Mouse (Mus musculus): Measurements from ENCODE around the gene Fabp7.

Fabp7 gene

DNA sequence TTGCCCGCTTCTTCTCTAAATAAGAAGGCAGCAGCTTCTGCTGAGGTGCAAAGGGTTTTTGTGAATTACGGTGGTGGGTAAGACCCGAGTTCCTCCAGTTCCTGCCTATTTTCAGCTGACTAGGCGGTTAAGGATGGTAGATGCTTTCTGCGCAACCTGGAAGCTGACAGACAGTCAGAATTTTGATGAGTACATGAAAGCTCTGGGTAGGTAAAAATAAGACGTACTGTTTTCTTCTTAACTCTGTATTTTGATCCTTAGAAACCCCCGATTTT, at the start of gene Fabp7:
Gene Fabp7, plus strand, starts transcription at position 6 of the 275 bp plus-strand sequence.
- in situ Hi-C loops (cut with MboI, MseI): loop anchor here (5.0 kb wide), 1 partner anchor 38 kb away; no protein-coding TSS in a partner anchor

DNA sequence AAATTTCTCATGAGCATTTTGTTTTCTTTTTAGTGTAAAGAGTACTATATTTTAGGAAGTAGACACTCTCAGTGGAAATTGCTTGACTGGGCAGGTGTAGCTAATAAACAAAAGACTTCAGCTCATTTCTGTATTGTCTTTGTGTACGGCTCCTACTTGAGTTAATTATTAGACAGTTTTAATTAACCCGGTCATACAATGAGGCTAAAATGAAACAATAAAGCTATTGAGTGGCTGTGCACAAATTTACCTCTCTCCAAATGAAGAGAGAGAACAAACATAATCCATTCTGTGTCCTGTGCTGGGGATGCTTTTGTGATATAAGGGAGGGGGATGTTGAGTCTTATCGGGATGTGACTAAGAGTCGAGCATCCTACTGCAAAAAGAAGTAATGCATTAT, 43.9 kb upstream of the Fabp7 start:
- in situ Hi-C loops (cut with MboI, MseI): no loop called here

DNA sequence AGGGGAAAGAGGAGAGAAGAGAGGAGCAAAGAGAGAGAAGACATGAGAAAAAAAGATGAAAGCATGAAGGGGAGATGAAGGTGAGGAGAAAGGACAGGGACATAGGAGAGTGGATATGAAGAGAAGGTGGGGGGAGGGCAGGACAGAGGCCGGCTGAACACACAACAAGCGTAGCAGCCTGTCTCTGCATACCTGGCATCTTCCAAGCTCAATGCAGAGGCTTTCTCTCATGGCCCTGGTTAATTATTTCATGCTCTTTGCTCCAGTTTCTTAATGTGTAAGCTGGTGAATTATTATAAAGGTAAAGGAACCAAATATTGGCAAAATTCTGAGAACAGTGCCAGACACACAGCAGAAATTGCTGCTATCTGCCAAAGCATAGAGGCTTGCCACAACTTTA, 43.3 kb upstream of the Fabp7 start:
- in situ Hi-C loops (cut with MboI, MseI): no loop called here

DNA sequence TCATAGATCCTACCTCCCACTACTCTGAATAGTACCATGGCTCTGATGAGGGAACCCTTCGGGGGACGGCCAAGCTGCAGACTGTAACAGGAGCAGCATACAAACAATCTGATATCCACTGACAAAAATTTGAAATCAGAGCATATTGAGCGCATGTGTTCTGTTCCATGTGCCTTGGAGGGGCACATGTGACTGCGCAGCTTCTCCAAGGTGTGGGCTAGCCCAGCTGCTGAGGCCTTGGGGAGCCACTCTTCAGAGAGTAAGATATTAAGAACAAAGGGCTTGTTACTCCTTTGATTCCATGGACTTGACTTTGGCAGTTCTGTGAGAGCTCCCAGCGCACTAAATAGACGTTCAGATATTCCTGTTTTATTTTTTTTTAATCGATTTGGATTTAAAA, 41.6 kb upstream of the Fabp7 start:
- in situ Hi-C loops (cut with MboI, MseI): no loop called here

DNA sequence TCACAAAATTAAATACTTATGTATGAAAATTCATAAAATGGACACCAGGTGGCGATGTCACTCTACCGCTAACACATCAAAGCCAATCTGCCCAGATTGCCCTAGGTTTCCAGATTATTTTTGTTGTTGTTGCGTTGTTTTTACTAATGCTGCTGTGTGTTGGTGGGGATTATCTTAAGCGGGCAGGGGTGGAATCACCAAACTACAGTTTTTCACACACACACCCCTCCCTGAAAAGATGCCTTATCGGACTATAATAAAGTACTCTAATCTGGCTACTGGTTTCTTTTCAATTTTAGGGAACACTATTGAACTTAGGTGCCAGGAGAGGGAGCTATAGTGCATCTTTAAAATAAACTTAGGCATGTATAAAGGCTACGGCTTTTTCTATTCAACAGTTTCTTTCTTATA, 41.1 kb upstream of the Fabp7 start:
- in situ Hi-C loops (cut with MboI, MseI): no loop called here

DNA sequence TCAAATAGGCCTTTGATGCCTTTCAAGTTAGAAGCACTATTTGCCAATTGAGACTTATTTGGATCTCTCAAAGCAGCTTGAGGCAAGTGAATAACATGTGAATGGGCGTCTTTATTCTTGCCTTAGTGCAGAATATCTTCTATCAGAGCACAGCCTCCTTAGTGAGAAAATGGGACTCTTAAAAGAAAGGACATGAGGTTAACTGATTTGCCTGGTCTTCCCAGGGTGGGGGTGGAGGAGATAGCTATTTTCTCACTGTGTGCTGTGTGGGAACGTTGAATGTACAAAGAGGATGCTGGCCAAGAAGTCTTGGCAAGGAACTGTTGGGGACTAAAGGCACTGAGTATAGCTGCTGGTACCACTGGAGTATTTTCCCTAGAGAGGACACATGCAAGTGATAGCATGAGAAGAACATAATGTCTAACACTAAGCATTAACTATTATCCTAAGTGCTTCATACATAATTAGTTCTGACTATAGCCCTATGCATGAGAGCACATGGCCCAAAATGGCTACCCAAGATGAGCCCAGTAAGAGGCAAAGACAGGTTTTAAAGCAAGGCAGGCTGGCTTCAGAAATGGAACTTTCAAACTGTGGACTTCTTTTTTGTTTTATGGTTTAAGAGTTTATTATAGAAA, 40.4 kb upstream of the Fabp7 start:
- in situ Hi-C loops (cut with MboI, MseI): no loop called here

DNA sequence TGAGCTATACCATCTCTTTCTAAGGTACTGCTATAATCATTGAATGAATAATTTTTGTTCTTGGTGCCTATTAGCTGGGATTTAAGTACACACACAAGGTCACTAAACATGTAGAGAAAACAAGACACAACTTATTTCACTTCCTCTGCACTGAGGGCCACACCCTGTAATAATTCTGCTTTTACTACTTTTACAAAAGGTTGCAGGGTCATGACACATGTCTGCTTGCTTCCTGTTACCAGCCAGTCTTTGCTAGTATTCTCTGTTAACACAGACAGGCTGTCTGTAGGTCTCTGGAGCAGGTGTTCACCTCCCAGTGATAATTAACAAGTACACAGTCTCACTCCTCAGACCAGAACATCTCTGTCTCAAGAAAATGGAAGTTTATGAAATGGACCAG, 39.2 kb upstream of the Fabp7 start:
- in situ Hi-C loops (cut with MboI, MseI): loop anchor here (5.0 kb wide), 2 partner anchors 42 to 97 kb away; no protein-coding TSS in a partner anchor

DNA sequence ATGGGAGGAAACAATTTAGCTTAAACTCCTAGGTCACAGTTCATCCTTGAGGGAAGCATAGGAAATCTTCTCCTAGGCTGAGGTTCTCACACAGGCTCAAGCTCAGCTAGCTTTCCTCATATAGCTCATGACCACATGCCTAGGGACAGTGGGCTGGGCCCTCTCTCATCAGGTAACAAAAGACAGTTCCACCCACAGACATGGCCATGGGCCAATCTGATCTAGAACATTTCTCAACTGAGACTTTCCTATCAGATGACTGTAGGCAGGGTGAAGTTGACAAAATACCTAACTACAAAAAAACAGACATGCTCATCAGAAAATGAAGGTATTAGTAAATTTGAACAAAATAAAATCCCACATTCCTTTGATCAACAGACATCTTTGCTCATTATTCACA, 37.6 kb upstream of the Fabp7 start:
- in situ Hi-C loops (cut with MboI, MseI): loop anchor here (5.0 kb wide), 2 partner anchors 40 to 95 kb away; no protein-coding TSS in a partner anchor

DNA sequence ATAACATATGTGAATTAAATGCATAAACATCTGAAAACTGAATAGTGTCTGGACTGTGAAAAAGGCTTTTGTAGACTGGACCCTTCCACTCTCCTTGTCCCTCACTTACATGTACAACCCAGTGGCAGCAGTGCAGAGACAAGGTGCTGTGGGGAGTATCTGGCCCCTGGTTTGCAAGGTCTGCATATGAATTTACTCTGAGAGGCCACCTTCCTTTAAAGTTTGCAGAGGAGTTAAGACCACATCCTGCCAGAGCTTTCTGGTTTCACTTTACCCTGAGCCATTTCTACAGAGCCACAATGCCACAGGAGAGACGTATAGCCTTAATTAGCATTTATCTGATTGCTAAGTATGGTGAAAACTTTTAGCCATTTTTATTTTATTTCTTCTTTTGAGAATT, 31.3 kb upstream of the Fabp7 start:
- in situ Hi-C loops (cut with MboI, MseI): no loop called here

DNA sequence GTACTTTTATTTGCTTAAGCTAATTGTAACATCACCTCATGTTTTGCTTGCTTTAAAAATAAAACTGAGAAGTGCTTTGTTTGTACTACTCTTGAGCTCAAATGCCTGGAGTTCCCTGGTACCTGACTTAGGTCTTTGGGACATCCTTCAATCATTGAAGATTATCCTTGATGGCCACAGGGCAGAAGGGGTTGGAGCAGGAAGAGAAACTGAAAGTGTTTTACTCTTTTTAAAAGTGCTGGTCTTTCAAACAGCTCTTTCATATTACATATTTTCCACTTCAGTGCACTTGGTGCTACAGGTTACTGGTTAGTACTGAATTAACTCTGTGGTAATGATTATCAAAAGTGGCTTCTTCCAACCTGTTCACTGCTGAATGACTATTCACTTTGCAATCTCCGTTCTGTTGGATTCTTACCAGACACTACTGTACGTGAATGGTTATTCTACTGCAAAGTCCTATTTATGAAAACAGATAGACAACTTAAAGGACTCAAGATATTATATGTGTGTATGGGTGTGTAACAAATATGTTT, 29.4 kb upstream of the Fabp7 start:
- in situ Hi-C loops (cut with MboI, MseI): no loop called here

DNA sequence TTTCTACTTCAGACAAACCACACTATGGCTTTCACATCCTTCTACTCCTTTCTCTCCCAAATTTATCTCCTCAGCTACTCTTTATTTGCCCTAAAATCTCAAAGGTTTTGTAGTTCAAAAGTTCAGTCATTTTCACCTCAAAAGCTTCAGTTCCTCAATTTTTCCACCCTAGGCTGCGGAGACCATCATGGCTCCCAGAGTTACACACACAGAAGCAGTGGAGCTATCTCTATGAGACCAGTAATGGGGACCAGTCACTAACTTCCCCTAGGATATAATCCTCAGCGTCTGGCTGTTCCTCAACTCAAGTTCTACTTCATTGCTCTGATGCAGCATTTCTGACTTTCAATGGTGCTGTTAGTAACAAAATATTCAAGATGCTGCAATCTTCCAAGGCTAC, 25.7 kb upstream of the Fabp7 start:
- in situ Hi-C loops (cut with MboI, MseI): no loop called here

DNA sequence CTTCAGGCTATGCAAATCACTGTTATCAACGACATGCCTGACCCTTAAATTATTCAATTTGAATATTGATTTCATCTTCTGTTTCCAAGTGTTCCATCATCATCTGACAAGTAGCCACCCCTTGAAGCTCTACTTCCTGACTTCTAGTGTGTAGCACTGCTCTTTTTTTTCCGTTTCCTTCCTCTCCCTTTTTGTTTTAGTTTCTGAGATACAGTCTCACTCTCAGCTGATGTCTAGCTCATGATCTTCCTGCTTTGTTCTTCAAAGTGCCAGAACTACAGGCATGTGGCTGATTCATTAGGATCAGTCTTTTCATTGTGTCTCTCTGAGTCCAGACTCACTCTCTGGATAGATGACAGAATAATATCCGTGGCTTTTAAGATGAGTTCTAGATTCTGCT, 24.0 kb upstream of the Fabp7 start:
- in situ Hi-C loops (cut with MboI, MseI): no loop called here

DNA sequence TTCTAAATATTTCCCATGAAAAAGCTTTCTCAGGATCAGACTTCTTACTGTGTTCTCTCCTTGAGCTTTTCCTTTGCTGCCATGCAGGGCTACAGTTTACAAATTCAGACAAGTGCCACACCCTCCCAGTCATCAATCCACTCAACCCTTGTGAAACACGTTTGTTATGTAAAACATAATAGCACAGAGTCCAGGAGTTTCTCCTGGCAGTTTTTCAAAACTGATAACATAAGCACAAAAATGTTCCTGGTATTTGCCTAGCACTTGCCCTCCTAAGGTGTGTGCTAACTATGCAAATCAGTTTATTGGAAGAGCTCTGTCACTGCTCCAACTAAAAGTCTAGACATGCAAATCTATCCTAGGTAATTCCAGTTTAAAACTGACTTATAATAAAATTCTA, 21.6 kb upstream of the Fabp7 start:
- in situ Hi-C loops (cut with MboI, MseI): no loop called here

DNA sequence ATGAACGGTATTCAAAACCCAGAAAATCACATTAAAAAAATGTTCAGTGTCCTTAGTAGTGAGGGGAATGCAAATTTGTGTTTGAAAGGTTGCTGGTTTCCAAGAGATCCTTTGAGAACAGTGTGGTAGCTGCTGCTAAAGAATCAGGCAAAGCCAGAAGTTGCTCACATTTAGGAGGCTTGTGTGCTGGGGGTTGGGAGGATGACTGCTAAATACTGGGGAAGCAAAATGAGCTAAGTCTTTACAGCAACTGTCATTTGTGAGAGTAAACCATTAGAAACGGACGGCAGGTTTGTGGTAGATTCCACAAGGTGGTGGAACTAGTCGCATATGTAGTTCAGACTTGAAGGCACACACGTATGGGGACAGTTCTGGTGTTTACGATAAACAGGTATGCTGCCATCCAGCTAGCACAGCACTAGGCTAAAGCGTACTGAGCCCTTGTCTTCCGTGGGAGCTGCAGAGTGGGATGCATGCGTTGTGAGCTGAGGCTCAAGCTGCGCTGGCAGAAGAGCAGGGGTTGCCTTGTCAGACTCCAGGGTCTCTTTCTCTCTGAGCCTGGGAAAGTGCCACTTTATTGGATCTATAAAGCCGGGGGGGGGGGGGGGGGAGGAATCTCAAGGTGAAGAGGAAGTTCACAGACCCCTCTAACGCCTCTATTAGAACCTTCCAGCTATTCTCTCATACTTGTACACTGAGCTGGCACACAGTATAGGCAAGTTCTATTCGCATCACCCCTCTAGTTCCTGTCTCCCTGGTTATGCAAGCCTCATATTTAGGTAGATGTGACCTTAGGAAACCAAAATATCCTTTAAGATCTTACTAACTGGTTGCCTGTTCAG, 1.2 kb upstream of the Fabp7 start:
- in situ Hi-C loops (cut with MboI, MseI): no loop called here

DNA sequence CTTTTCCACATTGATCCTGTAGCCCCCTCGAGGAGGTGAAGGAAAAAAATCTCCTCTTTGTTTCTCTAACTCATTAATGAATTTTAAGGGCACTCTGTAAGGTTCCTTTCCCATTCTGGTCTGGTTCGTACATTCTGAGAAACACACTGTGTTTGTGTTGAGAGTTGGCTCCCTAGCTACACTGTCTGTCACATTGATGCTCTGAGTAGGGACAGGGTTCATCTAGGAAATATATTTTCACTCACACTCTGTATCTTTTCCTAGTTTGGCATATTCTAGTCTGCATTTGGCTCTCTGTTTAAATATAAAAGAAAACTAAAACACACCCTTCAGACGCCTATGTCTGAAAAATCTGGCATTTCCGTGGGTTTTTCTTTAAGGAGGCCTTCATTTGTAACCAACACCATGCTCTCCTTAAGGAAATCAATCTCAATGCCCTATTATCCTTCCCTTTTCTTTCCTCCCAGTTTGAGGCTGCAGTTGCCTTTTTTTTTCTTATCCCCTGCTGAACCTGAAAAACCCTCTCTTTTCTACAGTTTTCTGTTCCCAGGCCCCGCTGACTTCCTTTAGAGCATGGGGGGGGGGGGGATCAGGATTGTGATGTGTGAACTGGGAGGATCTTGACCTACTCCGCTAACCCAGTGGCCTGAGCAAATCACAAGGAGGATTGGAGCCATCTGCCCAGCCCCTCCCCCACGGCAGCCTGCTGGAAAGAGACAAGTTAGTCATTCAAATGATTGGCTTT, 378 bp upstream of the Fabp7 start:
- in situ Hi-C loops (cut with MboI, MseI): no loop called here

DNA sequence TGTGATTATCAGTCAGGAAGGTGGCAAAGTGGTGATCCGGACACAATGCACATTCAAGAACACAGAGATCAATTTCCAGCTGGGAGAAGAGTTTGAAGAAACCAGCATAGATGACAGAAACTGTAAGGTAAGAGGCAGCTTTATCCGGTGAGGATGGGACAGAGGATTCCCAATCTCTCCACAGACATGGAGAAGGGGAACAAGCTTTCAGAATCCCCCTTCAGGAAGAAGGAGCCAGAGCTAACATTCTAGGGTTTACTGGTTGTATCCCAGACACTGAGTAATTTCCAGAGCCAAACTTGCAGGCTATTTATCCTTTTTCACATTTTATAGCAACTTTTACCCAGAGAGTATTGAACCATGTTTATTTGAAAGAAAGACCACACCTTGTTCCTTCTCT, 871 bp downstream of the Fabp7 start:
- in situ Hi-C loops (cut with MboI, MseI): loop anchor here (5.0 kb wide), 1 partner anchor 38 kb away; no protein-coding TSS in a partner anchor

DNA sequence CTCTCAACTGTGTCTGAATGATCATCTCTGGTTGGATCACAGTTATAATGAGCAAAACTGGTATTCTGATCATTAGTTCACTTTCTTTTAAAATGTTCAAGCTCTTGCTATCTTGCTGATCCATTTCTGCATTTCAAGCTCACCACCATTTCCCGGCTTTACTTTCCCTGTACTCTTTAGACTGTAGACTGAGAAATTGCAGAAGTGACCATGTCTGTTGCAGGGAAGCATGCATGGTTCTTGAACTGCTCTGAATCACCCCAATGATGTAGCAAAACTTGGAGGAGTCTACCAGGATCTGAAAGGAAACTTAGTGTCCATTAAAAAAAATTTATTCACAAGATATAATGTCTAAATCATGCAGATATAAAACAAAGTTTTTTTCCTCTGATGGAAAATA, 8.3 kb downstream of the Fabp7 start:
- in situ Hi-C loops (cut with MboI, MseI): no loop called here

DNA sequence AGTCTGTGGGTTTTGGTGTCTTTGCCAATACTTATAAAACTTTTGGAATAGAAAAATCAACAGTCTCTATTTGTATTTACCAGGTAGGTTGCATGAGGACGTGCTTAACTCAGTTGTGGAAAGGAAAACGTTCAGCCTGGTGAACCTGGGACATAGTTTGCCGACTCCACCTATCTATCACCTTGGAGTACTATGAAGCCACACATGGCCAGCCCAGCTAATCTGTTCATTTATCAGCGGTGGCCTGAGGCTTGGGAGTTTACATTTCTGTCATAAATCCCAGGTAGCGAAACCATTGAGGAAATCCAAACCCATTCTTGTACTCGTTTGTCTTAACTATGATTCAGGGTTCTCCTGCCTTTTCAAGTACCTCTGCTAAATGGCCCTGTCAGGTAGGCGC, 9.3 kb downstream of the Fabp7 start, which contains the start of gene Smpdl3a:
Gene Smpdl3a, plus strand, starts transcription at position 318 of the 400 bp plus-strand sequence.
- in situ Hi-C loops (cut with MboI, MseI): no loop called here

DNA sequence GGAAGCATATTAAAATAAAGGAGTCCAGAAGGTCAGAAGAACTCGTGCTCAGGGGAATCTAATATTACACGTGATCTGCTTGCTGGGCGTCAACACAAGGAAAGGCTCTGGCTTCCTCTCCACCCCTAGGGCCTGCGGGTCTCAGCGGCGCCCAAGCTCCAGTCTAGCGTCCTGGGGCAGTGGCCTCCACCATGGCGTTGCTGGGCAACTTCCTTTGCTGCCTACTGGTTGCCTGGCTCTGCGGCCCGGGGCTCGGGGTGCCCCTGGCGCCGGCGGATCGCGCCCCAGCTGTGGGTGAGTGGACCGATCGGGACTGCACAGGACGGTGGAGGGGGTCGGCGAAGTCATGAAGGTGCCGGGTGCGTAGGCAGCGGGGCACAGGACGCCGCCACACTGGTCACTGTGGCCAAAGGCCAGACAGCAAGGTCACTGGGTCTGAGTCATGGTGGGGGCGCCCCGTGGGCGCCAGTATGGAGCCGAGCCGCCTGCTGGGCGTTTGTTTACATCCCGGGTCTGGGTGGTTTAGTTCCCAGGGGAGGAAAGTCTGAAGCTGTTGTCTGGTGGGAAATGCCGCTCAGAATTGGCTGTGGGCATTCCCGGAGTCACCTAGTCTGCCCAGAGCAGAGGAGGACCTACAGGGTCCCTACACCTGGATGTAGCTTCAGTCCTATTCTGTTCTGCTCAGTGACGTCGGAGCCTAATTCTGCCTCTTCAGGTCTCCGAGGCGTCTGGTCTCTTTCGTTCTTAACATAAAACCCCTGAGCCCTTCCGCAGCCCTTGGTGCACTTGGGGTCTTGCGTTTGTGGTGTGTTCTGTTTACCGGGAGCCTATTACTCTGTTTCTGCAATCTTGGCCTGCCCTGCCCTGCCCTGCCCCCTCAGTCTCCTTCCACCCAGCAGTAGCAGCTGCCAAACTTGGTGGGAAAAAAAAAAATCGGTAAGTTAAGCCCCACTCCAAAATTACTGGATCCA, 10.1 kb downstream of the Fabp7 start:
- in situ Hi-C loops (cut with MboI, MseI): no loop called here

DNA sequence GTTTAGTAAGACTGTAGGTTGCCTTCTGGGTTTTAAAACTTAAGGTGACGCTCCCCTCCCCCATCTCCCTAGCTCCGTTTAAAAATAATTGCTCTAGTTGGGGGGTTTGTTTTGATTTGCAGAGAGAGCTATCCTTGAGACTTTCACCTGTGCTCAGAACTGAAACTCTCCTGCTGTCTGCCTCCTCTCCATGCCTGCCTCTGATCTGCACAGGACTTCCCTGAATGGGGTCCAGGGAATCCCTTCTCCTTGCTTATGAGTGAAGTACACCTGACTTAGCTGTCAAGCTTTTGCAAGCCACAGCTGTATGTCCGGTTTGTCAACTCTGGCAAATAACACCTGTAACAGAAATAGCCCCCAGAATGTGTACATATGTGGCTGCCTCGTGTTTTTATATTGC, 10.9 kb downstream of the Fabp7 start:
- in situ Hi-C loops (cut with MboI, MseI): no loop called here

DNA sequence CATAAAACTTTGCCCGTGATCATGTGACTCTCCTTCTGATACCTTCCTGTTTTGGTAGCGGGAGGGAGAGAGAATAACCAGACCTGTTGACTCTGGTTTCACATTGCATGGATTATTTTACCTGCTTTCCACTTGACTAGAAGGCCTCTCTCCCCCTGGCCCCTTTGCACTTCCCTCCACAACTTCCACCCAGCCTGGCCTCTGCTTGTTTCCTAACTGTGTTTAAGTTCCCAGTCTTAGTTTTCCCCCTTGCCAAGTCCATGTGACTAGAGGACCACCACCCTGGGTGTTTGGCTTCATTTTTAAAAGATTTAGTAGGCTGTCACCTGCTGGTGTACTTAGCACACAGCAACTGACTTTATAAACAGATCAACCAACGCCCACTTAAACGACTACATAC, 11.4 kb downstream of the Fabp7 start:
- in situ Hi-C loops (cut with MboI, MseI): no loop called here
